Mouse (Mus musculus) liver, postnatal 0 days (tissue): Measurements from ENCODE around the gene Commd1.

Experiments used
- CTCF ChIP-seq: sonication (generic); IDR thresholded peaks from 2 replicates; pipeline ENCODE4 v1.5.1; 2016; ENCODE audit warnings: antibody characterized with exemption, low read depth
- EP300 ChIP-seq: IDR thresholded peaks from 2 replicates; pipeline ENCODE4 v1.6.1; 2016; ENCODE audit warnings: antibody characterized with exemption, low read depth, mild to moderate bottlenecking

- no peak for TF ChIP-seq CTCF
- no peak for TF ChIP-seq EP300
Measured at GRCm38 (mm10) chr11:22882926-22883325, 99.3 kb downstream of the Commd1 start.
